Mouse (Mus musculus): Measurements from ENCODE around the gene Setd2.

- TF ChIP-seq POLR2A (IDR thresholded peaks at IDR 0.05; ENCODE audit: extremely low read depth, insufficient read depth, low read length): no peak
- TF ChIP-seq CTCF (IDR thresholded peaks at IDR 0.05; ENCODE audit: low read depth, low read length): no peak
Observed at GRCm38 (mm10) chr9:110660856-110661612, 128.6 kb downstream of the Setd2 start.
